Mouse (Mus musculus) limb, embryonic 13.5 days (tissue): Measurements from ENCODE around the gene Sh3pxd2a. TPM values are rescaled to one million over a fixed set of nuclear protein-coding genes. Genes with fewer than 3 reads are reported as not detected.

Source experiments
- ATAC-seq: fragments of 200-750 bp; cut with Nextera tagmentation; 2 replicates; pipeline ENCODE4 v1.8.0; 2017; ENCODE audit warnings: low read depth, moderate number of reproducible peaks, moderate TSS enrichment; ENCODE audit not compliant: low FRiP score
- H3K27ac ChIP-seq: fragments of 300-500 bp; sonication (generic); 2 replicates; pipeline ENCODE4 v1.5.1; 2015; ENCODE audit warnings: inconsistent platforms, mild to moderate bottlenecking, moderate library complexity
- H3K27me3 ChIP-seq: fragments of 300-500 bp; sonication (generic); 2 replicates; pipeline ENCODE4 v1.6.1; 2015; ENCODE audit warnings: mild to moderate bottlenecking, inconsistent platforms
- H3K36me3 ChIP-seq: fragments of 300-500 bp; sonication (generic); 2 replicates; pipeline ENCODE4 v1.6.1; 2015; ENCODE audit warnings: inconsistent platforms, mild to moderate bottlenecking, moderate library complexity
- H3K4me1 ChIP-seq: fragments of 300-500 bp; sonication (generic); 2 replicates; pipeline ENCODE4 v1.6.1; 2015; ENCODE audit warnings: inconsistent platforms
- H3K4me2 ChIP-seq: fragments of 300-500 bp; sonication (generic); replicated peaks from 2 replicates; pipeline ENCODE4 v1.6.1; 2015; ENCODE audit warnings: inconsistent platforms, mild to moderate bottlenecking, moderate library complexity
- H3K4me3 ChIP-seq: fragments of 300-500 bp; sonication (generic); 2 replicates; pipeline ENCODE4 v1.5.1; 2015; ENCODE audit warnings: moderate library complexity, mild to moderate bottlenecking, inconsistent platforms
- H3K9ac ChIP-seq: fragments of 300-500 bp; sonication (generic); 2 replicates; pipeline ENCODE4 v1.6.1; 2015; ENCODE audit warnings: mild to moderate bottlenecking, inconsistent platforms
- H3K9me3 ChIP-seq: fragments of 300-500 bp; sonication (generic); 2 replicates; pipeline ENCODE4 v1.6.1; 2016; ENCODE audit warnings: inconsistent platforms
- WGBS: fragments of 180-500 bp; shearing (Covaris S2); methylation state at CpG from one replicate; pipeline ENCODE4 v1.1.7; 2015; 5-methylcytosine and 5-hydroxymethylcytosine counted together
- polyA plus RNA-seq: library from polyadenylated mRNA; unstranded; fragments of >200 nt; fragmentation: Nextera tagmentation; extraction: Ambion mirVana; gene quantifications from 2 replicates; pipeline ENCODE4 v1.2.1, GENCODE M21; 2015

Gene Sh3pxd2a
- polyA plus RNA-seq, 1 experiment from 2014 or later: 10.1 TPM

DNA sequence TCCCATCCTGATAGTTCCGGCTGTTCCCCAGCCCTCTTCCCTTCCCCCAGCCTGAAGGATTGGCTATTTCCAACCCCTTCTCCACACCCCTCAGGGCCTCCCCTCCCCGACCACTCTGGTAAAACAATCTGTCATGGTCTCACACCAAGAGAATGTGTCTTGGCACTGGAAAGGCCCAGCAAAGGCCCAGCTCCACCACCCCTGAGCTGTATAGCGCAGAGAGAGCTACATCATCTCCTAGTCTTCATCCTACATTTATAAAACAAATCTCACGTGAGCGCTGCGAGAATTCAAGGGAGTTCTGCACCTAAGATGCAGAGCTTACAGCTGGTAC, 21.9 kb downstream of the Sh3pxd2a start:
- H3K27me3 ChIP-seq: no peaks in the 10 kb centered on the region
- H3K4me1 ChIP-seq: peaks cover 88% of the 10 kb centered on the region
- no peak overlapping the region for H3K4me3 ChIP-seq
- 63% methylated on average over 6 of the region's 6 CpGs for WGBS
- no peak overlapping the region for H3K27ac ChIP-seq
- H3K9me3 ChIP-seq: no peaks in the 10 kb centered on the region
- no peak overlapping the region for H3K9ac ChIP-seq
- H3K4me2 ChIP-seq: no peak overlapping the region
- H3K36me3 ChIP-seq: no peaks in the 10 kb centered on the region
- ATAC-seq: no peak

DNA sequence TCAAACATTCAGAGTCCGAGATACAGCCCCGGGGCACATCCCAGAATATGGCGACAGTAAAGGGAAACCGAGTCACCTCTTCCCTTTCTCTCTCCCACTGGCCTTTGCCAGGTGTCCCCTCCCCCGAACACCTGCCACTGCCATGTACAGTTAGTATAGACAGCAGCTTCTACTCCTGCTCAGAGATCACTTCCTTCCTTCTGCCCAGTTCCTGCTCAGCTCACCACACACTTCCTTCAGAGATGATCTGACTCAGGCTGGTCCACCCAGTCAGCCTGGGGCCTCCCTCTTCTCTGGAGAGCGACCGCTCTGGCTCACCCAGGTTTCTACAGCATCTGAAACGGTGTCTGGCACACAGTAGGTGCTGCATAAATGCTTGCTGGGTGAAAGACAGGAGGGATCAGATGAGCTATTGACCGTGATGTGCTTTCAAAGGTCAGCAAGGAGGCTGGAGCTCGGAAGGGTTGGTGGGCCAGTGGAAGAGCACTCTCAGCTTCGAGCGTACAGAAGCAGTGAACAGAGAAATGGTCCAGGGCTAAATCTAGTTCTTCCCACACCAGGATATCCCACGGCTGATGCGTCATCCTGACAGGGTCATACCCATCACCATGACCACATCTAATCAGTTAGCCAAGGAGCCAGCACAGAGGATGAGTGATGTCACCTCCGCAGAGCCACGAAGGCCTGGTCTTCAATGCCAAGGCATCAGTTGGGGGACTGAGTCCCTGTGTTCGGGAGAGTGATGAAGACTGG, 22.5 kb downstream of the Sh3pxd2a start:
- Histone ChIP-seq H3K36me3 (no peaks in the 10 kb centered on the region), H3K9me3 (no peaks in the 10 kb centered on the region), H3K27ac (no peak overlapping the region), H3K27me3 (no peaks in the 10 kb centered on the region), H3K9ac (no peak overlapping the region), H3K4me3 (no peak overlapping the region), H3K4me2 (no peak overlapping the region), H3K4me1 (peaks cover 85% of the 10 kb centered on the region)
- no peak for ATAC-seq
- 86% methylated on average over 17 of the region's 17 CpGs for WGBS

DNA sequence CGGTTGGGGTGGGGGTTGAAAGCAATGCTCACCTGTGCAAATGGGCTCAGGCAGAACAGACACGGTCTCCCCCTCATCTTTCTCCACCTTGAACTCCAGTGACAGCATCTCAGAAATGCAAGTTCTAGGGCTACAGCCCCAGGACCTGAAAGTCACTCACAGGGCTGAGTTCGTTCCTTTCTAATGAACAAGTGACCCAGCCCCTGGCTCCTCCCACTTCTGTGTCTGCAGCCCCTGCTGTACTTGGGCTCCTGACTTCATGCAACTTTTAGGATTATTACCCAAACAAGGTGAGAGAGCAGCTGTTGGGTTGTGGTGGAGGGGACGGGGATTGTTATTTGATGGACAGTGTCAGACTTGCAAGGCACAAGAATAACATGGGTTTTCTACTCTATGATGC, 23.2 kb downstream of the Sh3pxd2a start:
- no peak overlapping the region for H3K4me2 ChIP-seq
- 74% methylated on average over 4 of the region's 4 CpGs for WGBS
- ATAC-seq: no peak
- H3K36me3 ChIP-seq: no peaks in the 10 kb centered on the region
- H3K4me1 ChIP-seq: peaks cover 78% of the 10 kb centered on the region
- no peaks in the 10 kb centered on the region for H3K9me3 ChIP-seq
- no peak overlapping the region for H3K9ac ChIP-seq
- H3K27ac ChIP-seq: no peak overlapping the region
- no peaks in the 10 kb centered on the region for H3K27me3 ChIP-seq
- no peak overlapping the region for H3K4me3 ChIP-seq

- H3K9me3 ChIP-seq: no peaks in the 10 kb centered on the region
- no peaks in the 10 kb centered on the region for H3K27me3 ChIP-seq
- no peak overlapping the region for H3K4me2 ChIP-seq
- H3K36me3 ChIP-seq: no peaks in the 10 kb centered on the region
- no peak overlapping the region for H3K9ac ChIP-seq
- no peak for ATAC-seq
- H3K4me1 ChIP-seq: peaks cover 72% of the 10 kb centered on the region
- H3K27ac ChIP-seq: no peak overlapping the region
- no peak overlapping the region for H3K4me3 ChIP-seq
- 89% methylated on average over 7 of the region's 7 CpGs for WGBS
These were observed 23.8 kb downstream of the Sh3pxd2a start for GRCm38 (mm10) chr19:47440435-47440803.

- Histone ChIP-seq H3K4me1 (peaks cover 67% of the 10 kb centered on the region), H3K27ac (no peak overlapping the region), H3K36me3 (no peaks in the 10 kb centered on the region; the same call in 1 of the 2 replicates), H3K4me3 (no peak overlapping the region), H3K9me3 (no peaks in the 10 kb centered on the region), H3K9ac (no peak overlapping the region), H3K27me3 (no peaks in the 10 kb centered on the region), H3K4me2 (no peak overlapping the region)
- WGBS: 85% methylated on average over 9 of the region's 9 CpGs
- ATAC-seq: no peak
These were observed 24.3 kb downstream of the Sh3pxd2a start for GRCm38 (mm10) chr19:47439726-47440434.

GRCm38 (mm10) chr19:47438445-47438844, 25.8 kb downstream of the Sh3pxd2a start:
- Histone ChIP-seq H3K9me3 (no peaks in the 10 kb centered on the region), H3K27me3 (no peaks in the 10 kb centered on the region), H3K4me3 (no peak overlapping the region), H3K9ac (no peak overlapping the region), H3K27ac (peak overlapping the region; percentile 58; the same call in 1 of the 2 replicates), H3K4me2 (peak overlapping the region; percentile 12; the same call in 1 of the 2 replicates), H3K4me1 (peaks cover 59% of the 10 kb centered on the region), H3K36me3 (no peaks in the 10 kb centered on the region; the same call in 1 of the 2 replicates)
- WGBS: 51% methylated on average over 5 of the region's 5 CpGs
- peak; percentile 82 for ATAC-seq

- H3K36me3 ChIP-seq: no peaks in the 10 kb centered on the region; the same call in 1 of the 2 replicates
- H3K9ac ChIP-seq: no peak overlapping the region
- no peaks in the 10 kb centered on the region for H3K9me3 ChIP-seq
- no peaks in the 10 kb centered on the region for H3K27me3 ChIP-seq
- no peak for ATAC-seq
- H3K4me1 ChIP-seq: peaks cover 55% of the 10 kb centered on the region
- H3K27ac ChIP-seq: no peak overlapping the region
- no peak overlapping the region for H3K4me2 ChIP-seq
- H3K4me3 ChIP-seq: no peak overlapping the region
- WGBS: 87% methylated on average over 4 of the region's 4 CpGs
These were observed 27.2 kb downstream of the Sh3pxd2a start for GRCm38 (mm10) chr19:47437040-47437439.

- no peak overlapping the region for H3K9ac ChIP-seq
- 91% methylated on average over 8 of the region's 8 CpGs for WGBS
- peaks cover 51% of the 10 kb centered on the region for H3K4me1 ChIP-seq
- ATAC-seq: no peak
- H3K27ac ChIP-seq: no peak overlapping the region
- no peak overlapping the region for H3K4me2 ChIP-seq
- H3K4me3 ChIP-seq: no peak overlapping the region
- no peaks in the 10 kb centered on the region for H3K27me3 ChIP-seq
- no peaks in the 10 kb centered on the region; the same call in 1 of the 2 replicates for H3K36me3 ChIP-seq
- H3K9me3 ChIP-seq: no peaks in the 10 kb centered on the region
These were observed 28.0 kb downstream of the Sh3pxd2a start for GRCm38 (mm10) chr19:47436236-47436635.

DNA sequence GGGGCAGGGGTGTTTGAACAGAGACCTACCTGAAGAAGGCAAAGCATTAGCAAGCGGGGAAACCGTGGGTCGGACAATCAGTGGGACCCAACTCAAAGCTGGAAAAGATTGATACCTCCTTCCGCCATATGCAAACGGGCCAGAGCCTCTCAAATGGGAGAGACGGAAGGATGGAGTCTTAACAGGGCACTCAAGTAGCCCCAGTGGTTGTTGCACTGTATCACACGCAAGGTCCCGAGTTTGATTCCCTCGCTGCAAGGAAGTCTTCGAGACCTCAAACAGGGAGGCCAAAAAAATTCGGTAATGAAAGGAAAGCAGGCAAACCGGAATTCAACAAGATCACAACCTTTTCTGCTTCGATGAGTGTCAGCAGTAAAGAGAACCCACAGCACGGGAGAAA, 29.5 kb downstream of the Sh3pxd2a start:
- Histone ChIP-seq H3K4me2 (no peak overlapping the region), H3K36me3 (no peaks in the 10 kb centered on the region; the same call in 1 of the 2 replicates), H3K27ac (no peak overlapping the region), H3K4me3 (no peak overlapping the region), H3K9me3 (no peaks in the 10 kb centered on the region), H3K9ac (no peak overlapping the region), H3K4me1 (peaks cover 45% of the 10 kb centered on the region), H3K27me3 (no peaks in the 10 kb centered on the region; the same call in 1 of the 2 replicates)
- ATAC-seq: no peak
- WGBS: 96% methylated on average over 14 of the region's 14 CpGs

DNA sequence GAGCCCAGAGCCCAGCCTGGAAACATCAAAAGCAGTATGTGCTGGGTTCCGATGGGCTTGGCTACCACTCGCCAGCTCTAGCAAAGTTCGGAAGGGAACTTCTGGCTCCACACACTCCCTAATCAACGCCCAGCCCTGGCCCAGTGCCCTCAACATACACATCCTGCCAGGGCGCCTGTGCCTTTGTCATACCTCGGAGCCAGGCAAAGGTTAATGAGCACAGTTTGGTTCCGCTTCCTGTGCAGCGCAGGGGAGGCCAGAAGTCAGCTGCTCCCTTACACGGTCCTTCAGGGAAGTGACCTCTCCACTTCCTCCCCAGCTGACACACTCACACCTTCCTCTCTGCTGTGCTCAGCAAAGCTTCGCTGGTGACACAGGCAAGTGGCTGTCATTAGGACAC, 31.9 kb downstream of the Sh3pxd2a start:
- no peak overlapping the region for H3K4me3 ChIP-seq
- ATAC-seq: no peak
- no peak overlapping the region for H3K27ac ChIP-seq
- H3K36me3 ChIP-seq: no peaks in the 10 kb centered on the region; the same call in 1 of the 2 replicates
- no peak overlapping the region for H3K4me2 ChIP-seq
- H3K27me3 ChIP-seq: no peaks in the 10 kb centered on the region; the same call in 1 of the 2 replicates
- H3K4me1 ChIP-seq: peaks cover 46% of the 10 kb centered on the region
- 35% methylated on average over 10 of the region's 10 CpGs for WGBS
- no peaks in the 10 kb centered on the region for H3K9me3 ChIP-seq
- no peak overlapping the region for H3K9ac ChIP-seq

- Histone ChIP-seq H3K4me2 (no peak overlapping the region), H3K9me3 (no peaks in the 10 kb centered on the region)
These were observed 32.8 kb downstream of the Sh3pxd2a start for GRCm38 (mm10) chr19:47431189-47431931.

DNA sequence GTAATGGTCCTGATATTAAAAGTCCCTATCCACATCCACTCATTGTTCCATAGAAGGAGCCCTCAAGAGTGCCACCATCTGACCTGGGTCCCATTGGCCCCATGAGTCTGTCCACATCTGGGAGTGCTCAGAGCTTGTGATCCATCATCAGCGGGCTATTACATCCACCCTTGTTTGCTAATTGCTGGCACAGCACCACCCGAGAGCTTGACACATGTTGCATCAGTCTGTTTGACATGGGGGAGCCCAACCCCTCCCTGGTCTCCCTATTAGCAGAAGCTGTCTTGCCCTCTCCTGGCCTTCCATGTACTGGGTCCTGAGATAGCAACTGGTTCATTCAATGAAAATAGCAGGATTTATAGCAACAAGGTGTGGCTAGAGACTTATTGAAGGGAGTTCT, 34.0 kb downstream of the Sh3pxd2a start:
- no peak overlapping the region for H3K4me3 ChIP-seq
- no peak overlapping the region for H3K4me2 ChIP-seq
- no peaks in the 10 kb centered on the region for H3K9me3 ChIP-seq
- no peak overlapping the region for H3K27ac ChIP-seq
- peaks cover 45% of the 10 kb centered on the region for H3K4me1 ChIP-seq
- H3K36me3 ChIP-seq: no peaks in the 10 kb centered on the region; the same call in 1 of the 2 replicates
- H3K27me3 ChIP-seq: no peaks in the 10 kb centered on the region; the same call in 1 of the 2 replicates
- no peak for ATAC-seq
- WGBS: 91% methylated on average over 2 of the region's 2 CpGs
- H3K9ac ChIP-seq: no peak overlapping the region

More at GRCm38 (mm10) chr19:47431189-47431931, 32.8 kb downstream of the Sh3pxd2a start:
- ATAC-seq: no peak
- Histone ChIP-seq H3K36me3 (no peaks in the 10 kb centered on the region; the same call in 1 of the 2 replicates), H3K4me3 (no peak overlapping the region), H3K9ac (no peak overlapping the region), H3K27ac (no peak overlapping the region), H3K4me1 (peaks cover 45% of the 10 kb centered on the region), H3K27me3 (no peaks in the 10 kb centered on the region; the same call in 1 of the 2 replicates)
- 70% methylated on average over 11 of the region's 11 CpGs for WGBS
